Mouse (Mus musculus) kidney, adult 11 months (tissue): ENCODE results near the gene Galnt18.
A peak's percentile ranks its signal among the peaks of the same experiment; 100 is the strongest.

ENCODE experiments used
- DNase-seq: peaks from one replicate; pipeline ENCODE4 v3.0.0; 2022

The Galnt18 gene

DNA sequence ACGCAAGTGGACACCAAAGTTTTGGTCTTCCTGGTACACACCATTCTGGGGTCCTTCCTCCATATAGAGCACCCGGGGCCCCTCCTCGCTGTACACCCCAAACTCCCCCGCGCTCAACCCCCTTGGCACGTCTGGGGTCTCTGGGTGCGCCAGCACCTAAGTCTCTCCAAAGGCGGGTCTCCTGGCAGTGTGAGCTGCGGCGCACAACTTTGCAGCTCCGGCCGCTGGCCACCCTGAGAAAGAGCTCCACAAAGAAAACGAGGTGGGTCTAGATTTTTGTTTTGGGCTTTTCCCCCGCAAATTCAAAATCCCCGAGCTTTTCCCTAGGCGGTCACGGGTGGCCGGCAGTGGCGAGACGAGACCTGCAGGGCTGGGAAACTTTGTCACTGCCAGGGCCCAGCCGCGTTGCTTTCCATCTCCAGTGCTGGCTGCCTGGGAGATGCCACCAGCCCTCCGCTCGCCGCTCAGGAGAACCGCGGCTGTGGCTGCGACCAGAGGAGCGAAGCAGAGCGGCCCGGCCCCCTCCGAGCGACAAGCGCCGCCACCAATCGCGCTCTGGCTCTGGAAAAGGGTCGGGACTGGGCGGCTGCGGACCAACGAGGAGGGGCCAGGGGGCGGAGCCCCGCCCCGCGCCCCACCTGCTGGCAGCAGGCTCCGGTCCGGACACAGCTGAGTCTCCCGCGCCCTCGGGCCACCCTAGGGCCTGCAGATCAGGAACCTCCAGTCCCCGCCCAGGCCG lies at the start of gene Galnt18:
TSS of gene Galnt18 (minus strand) at position 474 of the 739 bp plus-strand sequence.
- peak; percentile 95 for DNase-seq

DNA sequence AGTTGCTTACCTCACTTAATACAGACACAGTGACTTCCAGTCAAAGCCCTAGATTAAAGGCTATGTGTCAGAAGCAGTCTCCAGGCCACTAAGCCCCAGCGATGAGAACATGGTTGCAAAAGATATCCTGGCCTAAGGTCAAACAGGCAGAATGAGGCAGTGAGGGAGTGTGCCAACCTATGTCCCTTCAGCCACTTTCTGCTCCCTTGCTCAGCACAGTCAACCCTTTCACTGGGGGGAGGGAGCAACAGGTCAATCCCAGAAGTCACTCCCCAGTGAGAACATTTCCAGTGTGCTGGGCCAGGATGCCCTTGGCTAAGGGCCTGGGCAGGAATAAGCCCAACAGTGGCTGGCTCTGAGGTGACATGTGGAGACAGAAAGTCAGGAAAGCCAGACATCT lies 47.6 kb upstream of the Galnt18 start:
- DNase-seq, result no peak

DNA sequence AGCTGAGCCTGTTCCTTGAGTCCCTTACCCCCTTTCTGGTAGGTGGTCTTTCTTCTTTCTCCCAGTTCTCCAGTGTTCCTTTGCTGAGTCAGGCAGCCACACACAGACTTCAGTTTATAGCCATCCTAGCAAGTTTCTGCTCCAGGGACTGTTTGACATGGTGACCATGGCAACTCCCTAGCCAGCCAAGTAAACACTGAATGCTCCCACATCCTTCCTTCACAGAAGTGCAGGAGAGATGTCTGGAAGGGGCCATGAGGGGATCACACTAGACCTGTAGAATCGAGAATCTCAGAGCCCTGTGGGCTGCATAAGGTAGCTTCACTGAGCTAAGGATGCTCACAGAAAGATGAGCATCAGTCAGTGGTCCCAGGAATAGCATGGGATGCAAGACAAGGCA lies 33.3 kb upstream of the Galnt18 start:
- no peak for DNase-seq

DNA sequence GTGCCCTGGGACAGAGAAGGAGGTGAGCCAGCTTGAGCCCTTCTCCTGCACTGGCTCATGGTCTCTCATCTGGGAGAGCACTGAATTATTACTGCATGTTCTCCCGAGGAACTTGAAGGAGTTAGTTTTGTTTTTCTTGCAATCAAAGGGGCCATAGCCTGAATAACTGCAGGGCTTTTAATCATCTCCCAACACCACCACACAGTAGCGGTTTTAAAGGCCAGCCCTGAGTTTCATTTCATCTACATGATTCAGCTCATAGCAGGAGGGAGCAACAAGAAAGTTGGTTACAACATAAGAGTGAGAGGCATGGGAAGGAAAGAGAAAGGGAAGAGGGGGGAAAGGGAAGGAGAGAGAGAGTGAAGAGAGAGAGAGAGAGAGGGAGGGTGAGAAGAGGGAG lies 31.3 kb upstream of the Galnt18 start:
- DNase-seq, result no peak

DNA sequence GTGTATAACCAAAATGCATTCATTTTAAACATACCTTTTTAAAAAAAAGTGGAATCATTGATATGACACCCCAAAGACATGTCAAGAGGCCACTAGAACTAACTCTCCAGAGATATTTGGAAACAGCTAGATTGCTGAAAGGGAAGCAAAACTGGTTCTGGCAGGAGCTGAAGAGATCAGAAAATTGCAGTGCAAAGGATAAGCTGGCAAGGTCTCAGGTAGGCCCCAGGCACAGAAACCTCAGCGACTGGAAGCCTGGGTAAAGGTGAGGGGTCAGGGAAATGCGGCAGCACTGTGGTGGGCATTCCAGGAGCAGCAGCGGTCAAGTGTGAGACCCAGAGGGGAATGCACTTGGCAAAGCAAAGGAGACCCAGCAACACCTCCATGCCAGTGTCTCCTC lies 30.0 kb upstream of the Galnt18 start:
- no peak for DNase-seq

DNA sequence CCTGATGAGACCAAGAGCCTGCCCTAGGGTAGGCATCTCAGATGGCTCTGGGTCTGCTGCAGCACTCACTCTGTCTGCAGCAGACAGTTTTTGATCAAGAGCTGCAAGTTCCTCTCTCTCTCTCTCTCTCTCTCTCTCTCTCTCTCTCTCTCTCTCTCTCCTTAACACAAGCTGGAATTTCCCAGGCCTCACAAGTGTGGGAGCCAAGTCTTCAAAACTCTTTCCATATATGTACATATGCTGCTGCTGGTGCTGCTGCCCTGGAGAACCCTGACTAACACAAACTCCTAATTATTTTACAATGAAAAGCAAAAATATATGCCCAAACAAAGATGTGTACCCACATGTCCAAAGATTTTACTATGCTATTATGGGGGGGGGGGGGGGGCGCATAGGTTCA lies 26.3 kb upstream of the Galnt18 start:
- DNase-seq, result no peak

DNA sequence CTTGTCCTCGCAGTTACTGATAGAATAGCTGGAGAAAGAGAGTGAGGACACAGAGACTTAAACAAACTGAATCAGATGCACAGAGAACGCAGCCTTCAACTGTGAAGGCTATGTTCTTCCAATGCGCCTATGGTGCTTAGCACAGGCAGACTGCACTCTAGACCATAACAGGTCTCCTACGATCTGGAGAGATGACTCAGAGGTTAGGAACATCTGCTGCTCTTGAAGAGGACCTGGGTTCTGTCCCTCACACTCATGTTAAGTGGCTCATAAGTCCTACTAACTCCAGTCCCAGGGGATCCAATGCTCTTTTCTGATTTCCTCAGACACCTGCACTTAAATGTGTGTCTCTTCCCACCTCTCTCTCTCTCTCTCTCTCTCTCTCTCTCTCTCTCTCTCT lies 24.9 kb upstream of the Galnt18 start:
- DNase-seq, result no peak

DNA sequence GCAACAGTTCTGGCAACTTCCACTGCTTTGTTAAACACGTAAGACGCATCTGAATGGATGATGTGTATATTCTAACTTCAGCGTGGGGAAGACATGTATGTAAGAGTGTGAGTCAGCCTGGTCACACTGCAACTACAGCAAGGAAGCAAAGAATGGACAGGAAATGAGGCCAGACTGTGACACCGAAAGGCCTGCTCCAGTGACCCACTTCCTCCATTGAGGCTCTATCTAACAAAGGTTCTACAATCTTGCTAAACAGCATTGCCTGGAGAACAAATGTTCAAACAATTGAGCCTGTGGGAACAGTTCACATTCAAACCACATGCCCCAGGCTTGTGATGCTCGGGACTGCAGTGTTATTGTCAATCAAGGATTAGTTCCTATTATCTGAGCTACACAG lies 21.0 kb upstream of the Galnt18 start:
- no peak for DNase-seq

DNA sequence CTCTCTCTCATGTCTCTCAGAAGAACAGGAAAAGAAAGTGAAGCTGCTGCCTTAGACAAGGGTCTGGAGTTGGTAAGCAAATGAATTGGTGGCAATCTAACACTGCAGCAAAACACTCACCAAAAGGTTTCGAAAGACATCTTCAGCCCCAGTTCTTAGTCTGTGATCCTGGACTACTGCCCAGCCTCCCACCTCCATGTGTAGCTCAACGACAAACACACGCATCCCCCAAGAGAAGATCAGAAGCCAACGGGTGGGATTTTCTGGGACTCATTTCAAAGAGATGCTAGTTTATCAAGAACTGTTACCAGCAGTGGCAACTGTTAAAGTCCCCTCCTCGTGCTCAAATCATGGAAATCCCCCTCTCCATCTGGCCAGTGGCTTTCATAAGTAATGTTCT lies 20.3 kb upstream of the Galnt18 start:
- no peak for DNase-seq

DNA sequence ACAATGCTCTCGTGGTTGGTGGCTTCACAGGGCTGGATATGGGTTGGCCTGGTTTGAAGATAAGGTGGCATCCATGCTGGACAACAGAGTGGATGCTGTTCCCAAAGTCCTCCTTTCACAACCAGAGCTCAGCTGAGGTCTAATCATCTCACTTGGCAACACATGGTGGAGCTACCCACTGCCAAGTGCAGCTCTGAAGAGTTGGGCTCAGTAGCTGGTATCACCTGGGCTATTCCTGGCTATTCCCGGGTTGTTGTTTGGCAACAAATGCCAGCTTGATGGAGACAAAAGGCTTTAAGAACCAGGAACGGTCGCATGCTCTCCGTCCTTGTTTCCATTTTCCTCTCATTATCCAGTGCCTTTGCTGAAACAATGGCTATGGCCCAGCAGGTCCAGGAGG lies 19.2 kb upstream of the Galnt18 start:
- DNase-seq, result no peak

DNA sequence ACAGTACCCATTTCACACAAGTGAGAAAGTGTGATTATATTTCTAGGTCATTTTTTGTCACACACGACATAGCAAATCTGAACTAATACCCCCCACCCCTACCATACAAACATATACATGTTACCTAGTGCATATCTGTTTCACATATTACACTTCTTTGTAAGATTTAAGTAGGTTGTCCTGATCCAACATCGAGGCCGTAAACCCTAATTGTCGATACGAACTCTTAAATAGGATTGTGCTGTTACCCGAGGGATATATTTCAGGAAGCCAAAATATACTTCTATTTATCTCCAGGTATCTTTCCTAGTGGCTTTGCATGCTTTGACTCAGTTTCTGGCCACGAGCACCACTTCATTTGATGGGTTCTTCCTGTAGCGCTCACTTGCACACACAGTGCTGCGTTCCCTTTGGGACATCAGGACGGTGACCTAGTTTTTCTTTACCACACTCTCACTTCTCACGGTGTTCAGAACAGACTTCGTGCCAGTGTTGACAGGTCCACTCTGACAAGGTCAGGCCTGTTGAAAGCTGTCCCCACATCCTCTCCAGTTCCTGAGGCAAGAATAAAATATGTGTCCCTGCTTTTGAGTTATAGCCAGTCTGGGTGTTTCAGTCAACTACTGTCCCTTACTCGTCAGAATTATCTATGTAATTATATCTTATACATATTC lies 17.7 kb upstream of the Galnt18 start:
- no peak for DNase-seq

DNA sequence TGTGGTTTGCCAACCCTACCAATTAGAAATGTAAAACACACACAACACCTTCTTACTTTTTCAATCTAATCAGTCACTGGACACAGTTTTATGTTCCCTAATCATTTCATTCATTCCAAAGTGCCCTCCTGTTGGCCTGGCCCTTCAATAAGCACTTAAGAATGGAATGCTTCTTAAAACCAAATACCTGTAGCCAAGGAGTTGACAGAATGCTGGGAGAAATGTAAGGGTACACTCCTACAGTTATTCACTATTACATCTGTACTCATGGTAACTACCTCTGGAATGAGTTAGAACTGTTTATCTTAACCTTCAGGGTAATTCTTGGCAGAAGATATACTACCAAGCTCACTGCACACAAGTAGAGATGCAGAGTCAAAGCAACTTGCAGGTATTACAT lies 15.3 kb upstream of the Galnt18 start:
- DNase-seq, result no peak

DNA sequence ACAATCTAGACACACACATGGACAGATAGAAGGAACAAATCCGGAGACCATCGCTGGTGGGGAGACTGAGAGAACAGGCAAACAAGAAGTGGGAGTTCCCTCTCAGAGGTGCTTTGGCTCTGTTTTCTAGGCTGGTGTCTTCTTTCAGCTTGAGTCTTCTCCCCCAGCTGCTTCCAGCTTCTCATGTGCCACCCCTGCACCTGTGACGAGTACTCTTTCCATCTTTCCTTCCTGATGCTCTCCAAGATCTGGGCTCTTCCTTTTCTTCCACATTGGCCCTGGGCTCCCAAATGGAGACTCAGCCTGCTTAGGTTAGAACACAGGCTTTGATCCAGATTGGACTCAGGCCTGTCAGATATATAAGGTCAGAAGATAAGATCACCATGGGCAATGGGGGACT lies 12.4 kb upstream of the Galnt18 start:
- DNase-seq, result no peak

DNA sequence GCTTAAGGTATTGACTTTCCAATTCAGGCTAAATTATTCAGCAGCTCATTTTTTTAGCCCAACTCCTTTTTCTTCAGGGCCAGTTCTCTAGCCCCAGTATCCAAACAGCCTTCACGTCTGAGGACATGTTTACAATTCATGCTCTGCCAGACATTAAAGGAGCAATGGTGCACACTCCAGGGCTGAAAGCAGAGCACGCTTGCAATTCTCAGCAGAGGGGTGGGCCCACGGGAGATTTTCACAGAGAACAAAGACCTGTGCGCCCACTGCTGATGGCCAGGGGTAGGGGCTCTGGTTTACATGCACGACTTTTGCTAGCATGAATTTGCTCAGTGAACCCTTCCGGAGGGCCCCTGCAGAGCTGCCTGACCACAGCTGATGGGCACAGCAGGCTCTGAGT lies 11.6 kb upstream of the Galnt18 start:
- DNase-seq, result no peak

DNA sequence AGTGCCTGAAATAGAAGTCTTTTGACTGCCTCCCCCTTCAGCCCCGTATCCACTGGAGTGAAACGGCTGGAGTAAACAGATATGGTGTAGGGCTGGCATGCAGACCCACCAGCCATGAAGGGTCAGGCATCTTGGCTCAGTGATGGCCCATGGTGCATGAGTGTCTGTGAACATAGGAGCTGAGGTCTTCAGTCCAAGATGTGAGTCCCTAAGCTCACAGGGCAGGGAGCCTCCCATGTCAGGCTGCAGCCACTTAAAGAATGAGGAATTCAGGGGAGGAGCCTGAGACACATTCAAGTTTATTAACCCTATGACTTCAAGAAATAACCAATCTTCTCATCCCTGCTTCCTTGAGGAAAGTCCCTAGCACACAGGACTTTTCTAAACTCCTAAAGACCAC lies 8.1 kb upstream of the Galnt18 start:
- no peak for DNase-seq

DNA sequence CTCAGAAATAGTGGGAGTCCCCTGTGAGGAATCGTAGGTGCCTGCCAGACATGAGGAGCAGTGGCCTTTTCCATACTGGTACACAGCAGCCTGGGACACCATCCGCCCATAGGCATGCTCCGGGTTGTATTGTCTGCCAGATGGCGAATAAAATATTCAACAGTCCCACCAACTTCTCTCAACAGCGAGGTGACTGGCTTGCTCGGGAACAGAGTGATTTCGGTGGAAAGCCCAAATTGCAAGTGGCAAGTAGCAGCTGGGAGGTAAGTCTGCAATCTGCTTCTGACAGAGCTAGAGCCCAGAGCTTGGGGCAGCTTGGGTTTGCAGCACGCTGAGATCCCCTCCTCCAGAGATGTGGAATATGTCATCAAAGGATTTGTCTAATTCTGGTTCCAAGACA lies 5.7 kb upstream of the Galnt18 start:
- no peak for DNase-seq

DNA sequence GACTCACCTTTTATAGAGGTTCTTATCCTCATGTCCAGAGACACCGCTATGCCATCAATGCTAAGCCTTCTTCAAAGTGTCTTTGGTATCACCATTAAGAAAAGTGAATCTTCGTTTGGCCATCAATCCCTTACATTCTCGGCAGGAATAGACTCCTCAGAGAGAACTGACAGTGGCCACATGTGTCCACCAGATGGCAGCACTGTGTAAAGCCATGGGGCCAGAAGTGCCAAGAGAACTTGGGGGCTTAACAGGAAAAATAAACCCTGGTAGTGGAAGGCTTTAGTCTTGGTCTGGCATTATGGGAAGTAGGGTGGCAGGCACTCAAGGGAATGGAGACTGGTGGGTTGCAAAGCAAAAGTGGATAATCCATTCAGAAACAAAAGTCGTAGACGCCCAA lies 2.3 kb upstream of the Galnt18 start:
- peak; percentile 42 for DNase-seq

DNA sequence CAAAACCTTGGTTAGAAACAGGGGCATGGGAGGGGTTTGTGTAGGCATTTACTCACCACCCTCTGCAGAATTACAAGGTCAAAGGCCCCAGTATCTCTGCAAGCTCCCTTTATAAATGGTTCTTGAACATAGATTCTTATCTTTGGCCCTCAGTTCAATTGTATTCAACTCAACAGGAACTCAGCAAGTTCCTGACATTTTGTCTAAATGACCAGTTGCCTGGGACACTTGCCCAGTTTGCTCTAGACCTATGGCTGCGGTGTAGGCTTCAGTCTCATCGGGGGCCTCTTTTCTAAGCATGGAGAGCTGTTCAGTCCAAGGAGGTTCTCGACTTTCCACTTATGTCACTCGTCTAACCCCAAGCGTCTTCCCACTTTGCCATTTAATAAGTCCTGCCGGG lies 1.5 kb upstream of the Galnt18 start:
- DNase-seq, result peak; percentile 20

DNA sequence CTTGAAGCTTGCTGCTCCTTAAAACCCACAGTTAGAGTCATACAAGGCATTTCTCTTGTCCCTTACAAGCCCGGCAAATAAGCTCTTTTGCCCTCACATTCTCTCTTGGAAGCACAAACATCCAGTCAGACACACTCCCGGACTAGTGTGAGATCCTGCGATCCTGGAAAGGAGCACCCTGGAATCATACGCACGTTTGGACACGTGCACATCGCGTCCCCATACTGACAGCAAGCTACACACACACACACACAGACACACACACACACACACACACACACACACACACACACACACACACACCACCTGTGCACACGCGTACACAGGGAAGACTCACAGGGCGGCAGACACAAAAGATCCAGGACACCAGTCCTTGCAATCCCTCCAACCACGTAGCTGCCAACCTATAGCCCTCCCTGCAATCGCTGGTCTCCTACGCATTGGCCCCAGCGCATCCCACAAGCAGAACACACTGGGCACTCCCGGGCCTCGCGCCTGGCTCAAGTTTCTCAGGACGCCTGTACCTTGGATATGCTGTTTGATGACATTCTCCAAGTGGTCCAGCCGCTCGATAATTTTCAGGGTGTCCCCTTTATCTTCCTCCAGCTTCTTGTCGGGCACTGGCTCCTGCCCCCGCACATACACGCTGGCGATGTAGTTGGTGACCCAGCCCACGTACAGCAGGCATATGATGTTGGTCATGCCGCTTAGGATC lies 831 bp downstream of the Galnt18 start:
- peak; percentile 29 for DNase-seq

DNA sequence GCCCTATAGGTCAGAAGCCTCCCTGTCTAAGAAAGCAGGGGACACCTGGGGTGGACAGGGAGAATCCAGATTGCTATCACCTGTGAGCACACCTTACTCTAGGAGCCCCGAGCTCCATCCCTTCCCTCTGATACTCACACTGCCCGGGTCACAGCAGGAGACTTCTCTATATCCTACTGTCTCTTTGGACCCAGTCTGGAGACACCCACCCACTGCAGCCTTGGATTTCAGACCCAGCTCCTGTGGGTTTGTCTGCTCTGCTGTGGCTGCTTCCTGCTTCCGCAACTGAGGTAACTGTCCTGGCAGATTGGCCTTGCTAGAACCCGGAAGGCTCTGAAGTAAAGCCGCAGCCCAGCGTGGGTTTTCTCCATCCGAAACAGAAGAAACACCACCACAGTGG lies 1.6 kb downstream of the Galnt18 start:
- DNase-seq, result peak; percentile 22

DNA sequence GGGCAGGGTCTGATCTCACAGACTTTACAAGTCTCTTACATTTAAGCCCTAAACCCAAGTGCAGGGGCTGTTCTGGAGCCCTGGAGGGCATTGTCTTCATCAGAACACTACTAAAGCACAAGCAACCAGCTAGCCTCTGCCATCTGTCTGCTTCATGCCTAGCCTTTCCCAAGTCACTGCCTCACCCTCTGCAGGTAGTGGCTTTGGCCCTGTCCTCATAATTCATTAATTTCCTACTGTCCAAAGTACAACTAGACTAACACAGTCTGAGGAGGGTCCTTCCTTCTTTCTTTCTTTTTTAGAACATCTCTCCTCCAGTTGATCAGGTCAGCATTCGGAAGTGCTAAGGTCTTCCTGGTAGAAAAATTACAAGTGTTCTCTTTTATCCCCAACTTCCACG lies 2.6 kb downstream of the Galnt18 start:
- DNase-seq, result peak; percentile 47

DNA sequence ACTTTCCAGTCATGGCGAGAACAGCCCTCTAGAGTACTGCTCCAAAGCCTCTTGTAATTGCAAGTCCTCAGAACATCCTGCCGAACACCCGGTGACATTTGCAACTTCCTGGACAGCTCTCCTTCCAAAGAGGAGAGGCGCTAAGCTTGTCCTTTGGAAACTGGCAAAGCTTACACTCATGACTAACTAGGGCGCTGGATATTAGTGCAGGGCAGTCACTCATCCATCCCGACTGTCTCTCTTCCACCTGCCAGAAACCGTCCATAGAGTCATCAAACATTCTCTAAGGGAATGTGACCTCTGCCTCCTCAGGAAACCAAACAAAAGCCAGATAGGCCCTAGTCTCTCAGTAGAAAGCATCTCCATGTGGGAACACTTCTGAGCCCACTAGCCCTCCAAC lies 3.6 kb downstream of the Galnt18 start:
- DNase-seq, result peak; percentile 83

DNA sequence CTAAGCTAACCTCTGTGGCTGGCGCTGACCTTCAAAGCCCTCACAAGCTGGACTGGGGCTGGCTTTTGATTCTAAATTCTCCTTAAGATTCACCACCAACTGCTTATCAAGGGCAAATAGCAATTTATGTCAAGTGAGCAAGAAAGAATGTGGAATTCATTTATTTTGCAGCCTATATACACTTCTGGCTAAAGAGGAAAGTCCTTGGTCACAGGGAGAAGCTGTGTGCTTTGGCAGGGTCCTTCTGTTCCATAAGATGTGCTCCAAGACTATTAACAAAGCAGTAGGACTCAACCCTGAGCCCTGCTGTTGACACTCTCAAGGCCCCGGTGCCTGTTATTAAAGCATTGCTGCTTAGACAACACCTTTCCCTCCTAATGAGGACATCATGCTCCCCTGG lies 7.4 kb downstream of the Galnt18 start:
- no peak for DNase-seq

DNA sequence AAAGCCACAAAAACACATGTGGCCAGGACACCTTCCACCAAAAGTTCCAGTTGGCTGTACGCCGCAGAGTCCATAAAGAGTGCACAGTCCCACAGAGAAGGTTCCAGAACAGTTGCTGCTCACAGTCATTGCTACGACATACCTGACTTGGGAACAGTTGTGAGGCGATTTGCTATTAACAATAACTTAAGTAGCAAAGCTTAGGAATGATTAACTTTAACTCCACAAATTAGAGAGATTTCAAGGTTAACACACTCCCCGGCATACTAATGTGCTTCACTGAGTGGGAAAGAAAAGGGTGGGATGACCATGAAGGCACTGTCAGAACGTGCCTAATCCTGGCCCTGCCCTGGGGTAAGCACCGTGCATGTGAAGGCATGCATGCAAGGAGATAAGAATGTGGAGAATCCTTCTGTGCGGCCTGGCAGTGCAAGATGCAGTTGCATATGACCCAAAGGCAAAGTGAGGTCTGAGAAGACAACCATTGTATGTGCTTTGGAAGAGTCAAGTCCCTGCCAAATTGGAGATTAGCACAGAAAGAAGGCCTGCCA lies 8.5 kb downstream of the Galnt18 start:
- DNase-seq, result peak; percentile 85
